Mouse (Mus musculus): ENCODE results near the gene Rps6ka5.

Gene Rps6ka5

DNA sequence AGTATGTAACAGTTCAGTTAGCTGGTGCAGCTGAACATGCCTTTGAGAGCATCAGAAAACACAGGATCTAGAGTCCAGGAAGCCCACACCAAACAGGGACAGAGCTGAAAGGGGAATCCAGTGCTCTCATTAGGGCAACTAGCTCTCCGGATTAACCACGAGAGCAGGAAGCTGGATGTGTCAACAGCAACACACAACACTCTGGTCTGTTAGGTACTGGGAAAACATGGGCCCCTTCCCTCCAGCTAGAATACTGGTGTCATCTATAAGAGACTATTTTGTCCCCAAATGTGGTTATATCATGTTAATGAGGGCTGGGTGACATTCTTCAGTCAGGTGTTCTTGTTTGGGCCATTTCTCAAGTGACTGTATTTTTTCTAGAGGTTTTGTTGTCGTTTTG is 184.7 kb downstream of the Rps6ka5 start:
- in situ Hi-C loops (cut with MboI; ENCODE audit: unreplicated experiment in 2 of 2) = no loop called here

DNA sequence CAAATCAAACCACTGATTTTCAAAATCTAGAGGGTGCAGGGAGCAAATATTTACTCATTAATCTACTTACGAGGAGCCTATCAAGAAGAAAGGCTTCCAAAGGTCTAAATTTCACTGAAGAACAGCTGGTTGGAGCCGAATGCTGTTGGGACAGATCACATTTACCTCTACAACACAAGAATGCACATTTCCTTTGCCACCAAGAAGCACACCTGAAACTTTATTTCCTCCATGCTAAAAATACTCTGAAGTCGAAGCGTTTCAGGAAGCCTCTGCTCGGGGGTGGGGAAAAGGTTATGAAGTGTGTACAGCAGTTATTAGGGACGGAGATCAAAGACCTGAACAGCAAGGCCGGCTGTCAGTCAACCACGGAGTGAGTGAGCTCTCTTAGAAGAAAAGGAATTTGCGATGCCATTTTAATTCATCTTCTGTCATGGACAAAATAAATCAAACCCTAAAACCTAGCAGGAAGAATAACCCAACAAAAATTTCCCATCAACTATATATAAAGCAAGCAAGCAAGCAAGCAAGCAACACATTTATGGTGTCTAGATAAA is 187.5 kb downstream of the Rps6ka5 start:
- in situ Hi-C loops (cut with MboI; ENCODE audit: unreplicated experiment in 2 of 2) = no loop called here

DNA sequence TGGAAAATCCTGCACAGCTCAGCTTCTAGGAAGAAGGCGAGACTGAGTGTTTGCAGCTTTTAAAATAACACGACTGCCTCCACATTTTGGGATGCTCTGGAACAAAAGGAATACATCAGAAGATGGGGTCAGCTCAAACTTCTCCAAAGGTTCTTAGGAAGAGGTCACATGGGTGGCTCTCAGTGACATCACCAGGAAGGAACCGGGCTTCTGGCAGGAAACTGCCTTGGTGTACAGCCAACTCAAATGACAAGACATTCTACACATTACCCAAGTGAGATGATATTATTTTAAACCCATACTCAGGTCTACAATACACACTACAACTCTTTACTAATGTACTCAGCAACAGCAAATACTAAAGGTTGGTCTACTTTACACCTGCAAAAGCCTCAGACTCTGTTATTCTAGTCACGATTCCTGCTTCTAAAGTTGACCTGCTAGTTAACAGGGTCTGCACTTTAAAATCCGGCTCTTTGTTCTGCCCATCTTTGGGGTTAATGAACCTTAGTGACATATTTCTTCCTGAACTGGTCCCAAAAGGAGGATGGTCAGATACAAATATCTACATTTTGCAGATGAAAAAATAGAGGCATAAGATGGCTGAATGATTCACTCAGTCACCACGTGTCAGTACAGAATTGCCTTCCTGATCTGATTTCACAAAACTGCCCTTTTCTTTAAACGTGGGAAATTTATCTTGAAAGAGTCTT is 188.2 kb downstream of the Rps6ka5 start:
- in situ Hi-C loops (cut with MboI; ENCODE audit: unreplicated experiment in 2 of 2) = no loop called here

DNA sequence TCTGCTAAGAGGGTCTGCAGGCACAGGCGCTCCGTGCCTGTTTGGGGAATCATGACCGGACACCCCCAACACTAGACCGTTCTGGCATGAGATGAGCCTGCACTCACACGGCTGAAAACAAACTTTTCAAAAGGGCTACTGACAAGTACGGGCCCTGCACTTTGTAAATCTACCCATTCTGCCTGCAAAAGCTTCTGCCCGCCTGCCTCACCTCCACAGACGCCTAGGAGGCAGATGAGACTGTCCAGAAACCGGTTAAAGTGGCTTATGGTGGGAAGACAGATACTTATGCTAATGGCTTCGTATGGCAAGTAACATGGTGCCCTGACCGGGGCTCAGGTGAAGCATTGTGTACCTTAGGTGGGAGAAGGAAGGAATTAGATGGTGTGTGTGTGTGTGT is 189.7 kb downstream of the Rps6ka5 start:
- in situ Hi-C loops (cut with MboI; ENCODE audit: unreplicated experiment in 2 of 2) = no loop called here

DNA sequence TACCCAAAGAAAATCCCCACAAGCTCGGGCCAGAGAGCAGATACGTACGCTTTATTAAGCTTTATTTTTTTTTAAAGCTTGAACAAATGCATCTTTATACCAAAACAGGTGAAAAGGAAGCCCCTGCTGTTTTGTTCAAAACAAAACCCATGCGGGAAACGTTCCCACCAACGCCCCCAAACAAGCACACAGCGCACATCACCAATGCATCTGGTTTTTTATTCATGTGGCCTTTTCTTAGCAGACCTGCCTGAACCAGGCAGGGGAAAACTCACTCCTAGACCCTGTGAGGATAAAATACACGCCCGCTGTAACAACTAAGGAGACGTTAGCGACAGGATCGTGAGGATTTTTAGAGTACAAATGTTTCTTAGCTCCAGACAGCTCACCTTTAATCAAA is 191.8 kb downstream of the Rps6ka5 start:
- in situ Hi-C loops (cut with MboI; ENCODE audit: unreplicated experiment in 2 of 2) = no loop called here

DNA sequence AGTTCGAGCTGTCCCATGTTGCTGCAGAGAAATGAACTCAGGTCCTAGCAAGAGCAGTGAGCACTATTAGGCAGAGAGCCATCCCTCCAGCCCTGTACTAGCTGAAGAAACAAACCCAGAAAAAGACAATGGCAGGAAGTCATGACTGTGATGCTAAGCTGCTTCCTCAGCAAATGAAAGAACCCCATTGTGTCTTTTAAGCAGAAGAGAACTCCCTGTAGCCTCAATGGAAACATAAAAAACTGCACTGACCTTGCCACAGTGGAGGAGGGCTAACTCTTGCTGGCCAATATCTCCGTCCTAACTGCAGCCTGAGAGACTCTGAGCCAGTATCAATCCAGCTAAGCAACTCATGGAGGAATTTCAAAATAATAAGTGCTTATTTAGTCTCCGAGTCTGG is 192.8 kb downstream of the Rps6ka5 start:
- in situ Hi-C loops (cut with MboI; ENCODE audit: unreplicated experiment in 2 of 2) = no loop called here

DNA sequence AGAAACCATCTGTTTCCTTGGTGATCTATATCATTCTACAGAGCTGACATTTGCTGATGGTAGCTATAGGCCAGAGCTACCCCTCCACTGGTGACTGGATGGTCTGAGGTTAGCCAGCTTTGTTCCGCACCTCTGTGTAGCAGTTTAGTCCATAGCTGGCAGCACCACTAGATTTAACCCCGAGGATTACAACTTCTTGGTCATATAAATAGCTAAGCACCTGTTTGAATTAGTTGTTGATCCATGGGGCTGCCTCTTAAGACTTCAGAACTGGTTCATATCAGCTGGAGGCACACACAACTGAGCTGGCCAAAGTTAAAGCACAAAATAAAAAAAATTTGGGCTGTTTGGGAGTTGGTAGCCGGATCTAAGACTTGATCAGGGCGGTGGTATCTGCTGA is 193.6 kb downstream of the Rps6ka5 start:
- in situ Hi-C loops (cut with MboI; ENCODE audit: unreplicated experiment in 2 of 2) = no loop called here

DNA sequence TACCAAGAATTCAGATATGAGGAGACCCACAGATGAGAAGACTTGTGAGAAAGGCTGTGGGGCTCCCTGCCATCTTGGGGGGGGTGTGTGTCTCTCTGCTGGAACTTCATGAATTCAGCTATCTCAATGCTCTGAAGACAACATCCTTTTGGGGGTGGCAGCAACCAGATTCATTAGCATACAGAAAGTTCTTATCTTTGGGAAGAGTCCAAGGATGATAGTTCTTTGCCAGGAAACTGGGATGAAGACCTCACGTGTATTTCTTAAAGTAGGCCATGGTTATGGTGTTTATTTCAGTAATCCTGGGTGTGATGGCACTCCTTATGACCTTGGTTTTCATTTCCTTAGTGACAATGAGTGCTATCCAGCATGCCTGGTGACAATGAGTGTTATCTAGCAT is 195.0 kb downstream of the Rps6ka5 start:
- in situ Hi-C loops (cut with MboI; ENCODE audit: unreplicated experiment in 2 of 2) = no loop called here

DNA sequence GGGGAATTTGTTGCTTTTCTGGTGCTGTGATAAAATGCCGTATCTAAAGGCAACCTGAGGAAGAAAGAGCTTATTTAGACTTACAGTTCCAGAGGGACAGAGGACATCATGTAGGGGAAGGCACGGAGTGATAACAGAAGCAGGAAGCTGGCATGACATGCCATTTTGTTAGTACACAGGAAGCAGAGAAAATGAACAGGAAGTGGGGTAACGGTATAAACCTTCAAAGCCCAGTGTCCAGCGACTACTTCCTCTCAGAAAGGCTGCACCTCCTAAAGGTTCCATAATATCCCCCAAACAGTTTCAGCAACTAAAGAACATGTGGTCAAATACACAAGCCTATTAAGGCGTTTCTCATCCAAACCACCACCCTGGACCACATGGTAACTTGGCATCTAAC is 195.9 kb downstream of the Rps6ka5 start:
- in situ Hi-C loops (cut with MboI; ENCODE audit: unreplicated experiment in 2 of 2) = no loop called here

DNA sequence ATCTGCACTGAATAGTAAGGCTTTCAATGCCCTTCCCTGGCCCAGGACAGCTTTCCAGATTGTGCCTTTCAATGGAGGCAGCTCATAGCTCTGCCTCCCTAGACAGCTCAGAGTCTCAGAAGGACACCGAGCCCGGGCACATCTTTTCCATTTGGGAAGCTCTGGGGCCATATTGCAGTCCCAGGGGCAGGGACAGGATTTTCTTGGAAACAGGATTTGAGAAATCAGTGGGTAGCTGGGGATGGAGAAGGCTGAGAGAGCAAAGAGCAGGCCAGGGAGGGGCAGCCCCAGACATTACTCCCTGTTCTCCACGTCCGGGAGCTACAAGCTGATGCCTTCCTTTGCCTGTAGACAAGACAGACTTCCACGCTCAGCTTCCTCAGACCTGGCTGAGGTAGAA is 197.1 kb downstream of the Rps6ka5 start:
- in situ Hi-C loops (cut with MboI; ENCODE audit: unreplicated experiment in 2 of 2) = no loop called here

DNA sequence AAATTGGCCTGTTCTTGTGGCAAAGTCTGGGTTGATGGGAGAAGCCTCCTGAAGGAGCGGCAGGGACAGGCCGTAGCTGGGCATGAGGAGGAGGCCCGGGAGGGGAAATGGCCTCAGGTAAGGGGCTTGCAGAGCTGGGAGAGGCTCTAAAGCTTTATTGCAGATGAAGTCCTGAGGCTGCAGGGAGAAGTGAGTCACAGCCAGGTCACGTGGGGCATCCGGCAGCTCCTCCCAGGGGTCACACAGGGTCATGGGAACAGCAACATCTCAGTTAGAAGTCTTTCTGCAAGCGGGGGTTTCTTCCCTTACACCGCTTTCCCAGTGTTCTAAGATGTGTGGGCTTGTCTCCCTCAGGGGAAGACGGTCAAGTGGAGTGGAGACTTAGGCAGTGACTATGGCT is 197.6 kb downstream of the Rps6ka5 start:
- in situ Hi-C loops (cut with MboI; ENCODE audit: unreplicated experiment in 2 of 2) = no loop called here

DNA sequence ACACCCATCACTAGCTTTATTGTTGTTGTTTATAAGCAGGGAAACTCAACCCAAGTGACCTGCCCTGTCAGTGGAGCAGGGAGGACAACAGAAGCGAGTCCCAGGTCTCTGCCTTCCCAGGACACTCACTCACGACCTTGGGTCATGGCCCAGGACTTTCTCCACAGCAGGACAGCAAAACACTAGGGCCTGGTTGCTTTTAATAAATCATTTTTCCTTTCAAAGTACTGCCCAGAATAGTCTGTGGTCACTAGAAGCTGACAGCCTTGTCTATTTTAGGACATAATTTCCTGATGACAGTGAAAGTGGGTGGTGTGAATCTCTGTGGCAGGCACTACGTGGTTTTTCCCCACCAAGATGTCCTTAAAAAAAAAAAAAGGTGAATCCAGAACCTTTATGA is 198.5 kb downstream of the Rps6ka5 start:
- in situ Hi-C loops (cut with MboI; ENCODE audit: unreplicated experiment in 2 of 2) = no loop called here

DNA sequence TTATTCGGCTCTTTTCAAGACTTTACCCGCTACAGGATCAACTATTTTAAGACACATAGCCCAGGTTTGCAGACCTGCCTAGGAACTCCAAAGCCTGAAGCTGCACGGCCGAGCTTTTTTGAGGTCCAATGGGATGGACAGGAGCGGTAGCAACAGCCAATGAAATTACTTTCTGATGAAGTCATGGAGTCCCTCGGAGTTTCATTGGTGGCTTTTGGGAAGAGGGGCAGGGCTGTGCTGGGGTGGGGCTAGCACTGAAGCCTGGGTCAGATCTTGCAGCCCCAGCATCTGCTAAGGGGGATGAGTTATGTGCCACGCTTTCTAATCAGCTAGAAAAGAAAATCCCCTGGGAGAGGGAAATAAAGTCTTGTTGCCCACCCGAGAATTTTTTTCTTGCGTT is 199.0 kb downstream of the Rps6ka5 start:
- in situ Hi-C loops (cut with MboI; ENCODE audit: unreplicated experiment in 2 of 2) = no loop called here

DNA sequence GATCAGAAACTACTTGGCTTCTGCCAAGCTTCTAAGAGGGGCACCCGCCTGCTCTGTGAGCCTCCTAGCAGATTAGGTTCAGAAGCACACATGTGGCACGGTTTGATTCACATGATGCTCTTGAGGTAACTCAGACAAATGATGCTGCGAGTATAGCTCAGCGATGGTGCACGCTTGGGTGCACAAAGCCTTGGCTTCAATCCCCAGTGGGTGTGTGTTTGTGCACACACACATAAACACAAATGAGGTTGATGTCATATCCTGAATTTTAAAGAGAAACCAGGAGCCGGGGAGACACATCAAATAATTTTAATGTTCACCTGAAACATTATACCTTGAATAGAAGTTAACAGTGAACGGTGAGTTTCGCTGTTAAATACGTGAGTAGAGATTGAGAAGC is 199.5 kb downstream of the Rps6ka5 start:
- in situ Hi-C loops (cut with MboI; ENCODE audit: unreplicated experiment in 2 of 2) = no loop called here

DNA sequence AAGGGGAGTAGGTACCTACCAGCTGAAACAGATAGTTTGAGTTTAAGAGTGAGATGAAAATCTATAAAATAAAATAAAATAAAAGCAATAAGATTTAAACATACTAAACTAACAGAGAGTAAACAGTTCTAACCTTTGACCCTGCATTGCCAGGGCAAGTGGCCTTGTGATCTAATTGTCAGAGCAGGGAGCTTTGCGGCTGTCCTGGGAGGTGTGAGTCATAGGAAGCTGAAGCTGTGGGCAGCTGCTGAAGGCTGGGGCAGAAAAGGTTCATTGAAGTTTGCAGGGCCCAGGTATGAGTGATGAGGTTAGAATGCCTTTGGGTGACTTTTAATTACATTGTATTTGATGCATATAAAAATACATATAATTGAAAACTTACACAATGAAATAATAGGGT is 200.8 kb downstream of the Rps6ka5 start:
- in situ Hi-C loops (cut with MboI; ENCODE audit: unreplicated experiment in 2 of 2) = no loop called here

DNA sequence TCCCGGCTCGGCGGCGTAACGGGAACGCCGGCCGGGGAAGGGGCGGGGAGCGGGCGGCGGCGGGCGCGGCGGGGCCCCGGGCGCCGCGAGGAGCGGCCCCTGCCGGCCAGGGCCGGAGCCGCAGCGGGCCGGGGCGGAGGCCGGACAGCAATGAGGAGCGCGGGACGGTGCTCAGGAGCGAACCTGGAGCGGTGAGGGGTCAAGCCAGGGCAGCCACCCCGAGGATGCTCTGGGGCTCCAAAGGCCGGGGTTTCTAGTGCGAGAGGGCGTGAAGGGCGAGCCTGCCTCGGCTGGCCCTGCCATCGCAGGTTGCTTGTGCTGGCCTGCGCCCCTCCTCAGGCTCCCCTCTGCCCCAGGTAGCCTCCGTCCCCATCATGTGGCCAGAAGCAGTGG is 206.0 kb downstream of the Rps6ka5 start, which contains the start of gene Ttc7b:
TSS of gene Ttc7b (minus strand) at position 33 of the 393 bp plus-strand sequence.
- in situ Hi-C loops (cut with MboI; ENCODE audit: unreplicated experiment in 2 of 2) = no loop called here

DNA sequence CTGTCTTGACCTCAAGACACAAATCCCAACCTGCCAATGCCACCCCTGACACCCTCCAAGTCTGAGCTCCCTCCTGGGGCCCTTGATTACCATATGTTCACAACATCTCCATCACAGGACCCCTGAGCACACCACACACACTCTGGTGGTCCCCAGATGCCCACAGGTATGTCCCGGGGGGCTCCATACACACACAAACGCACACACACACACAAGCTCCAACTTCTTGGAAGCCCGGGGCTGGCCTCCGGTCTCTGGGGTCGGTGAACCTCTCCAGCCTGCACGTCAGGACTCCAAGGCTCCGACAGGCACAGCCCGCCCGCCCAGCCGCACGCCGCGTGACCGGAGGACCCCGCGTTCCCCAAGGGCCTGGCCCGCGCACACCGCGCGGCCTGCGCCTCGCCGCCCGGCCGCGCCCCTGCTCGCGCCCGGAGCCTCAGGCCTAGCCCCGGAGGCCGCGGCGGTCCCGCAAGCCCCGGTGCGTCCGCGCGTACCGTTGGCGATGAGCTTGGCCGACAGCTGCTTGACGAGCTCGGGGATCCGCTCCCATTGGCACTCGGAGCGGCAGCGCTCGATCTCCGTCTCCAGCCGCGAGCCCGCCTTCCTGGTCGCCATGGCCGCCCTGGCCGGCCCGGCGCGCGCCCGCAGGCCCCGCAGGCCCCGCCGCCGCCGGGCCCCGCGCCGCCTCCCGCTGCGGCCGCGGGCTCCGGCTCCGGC is 206.5 kb downstream of the Rps6ka5 start:
- in situ Hi-C loops (cut with MboI; ENCODE audit: unreplicated experiment in 2 of 2) = no loop called here

DNA sequence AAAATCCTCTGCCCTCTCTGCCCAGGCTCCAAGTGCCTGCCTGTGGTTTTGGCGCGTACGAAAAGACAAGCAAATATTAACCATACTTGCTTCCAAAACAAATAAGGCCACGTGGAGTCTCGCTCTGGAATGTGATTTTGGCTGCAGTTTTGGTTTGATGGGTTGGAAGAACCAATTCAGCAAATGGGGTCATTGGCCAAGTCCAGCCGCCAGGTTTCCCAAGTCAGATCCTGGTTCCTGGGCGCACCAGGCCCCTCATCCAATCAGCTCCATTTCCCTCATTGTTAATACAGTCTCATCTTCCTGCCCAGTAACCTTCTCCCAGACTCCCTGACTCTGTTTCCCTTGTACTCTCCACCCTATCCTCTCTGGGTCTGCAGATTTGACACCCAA is 207.1 kb downstream of the Rps6ka5 start:
- in situ Hi-C loops (cut with MboI; ENCODE audit: unreplicated experiment in 2 of 2) = no loop called here

DNA sequence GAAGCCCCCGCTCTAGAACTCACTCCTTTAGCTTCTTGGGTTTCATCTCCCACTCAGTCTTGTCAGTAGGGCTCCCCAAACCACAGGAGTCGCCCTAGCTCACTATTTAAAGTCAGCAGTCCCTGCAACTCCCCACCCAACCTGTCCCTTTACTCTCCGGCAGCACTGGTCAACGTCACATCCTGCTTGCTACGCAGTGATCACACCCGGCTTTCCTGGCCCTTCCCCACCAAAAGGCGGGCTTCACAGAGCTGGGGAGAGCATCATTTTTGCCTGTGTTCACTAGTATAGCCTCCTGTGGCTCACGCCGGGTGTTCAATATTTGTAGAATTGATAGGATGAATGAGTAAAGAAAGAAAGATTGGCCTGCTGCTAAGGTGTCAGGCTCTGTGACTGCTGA is 209.4 kb downstream of the Rps6ka5 start:
- in situ Hi-C loops (cut with MboI; ENCODE audit: unreplicated experiment in 2 of 2) = no loop called here

DNA sequence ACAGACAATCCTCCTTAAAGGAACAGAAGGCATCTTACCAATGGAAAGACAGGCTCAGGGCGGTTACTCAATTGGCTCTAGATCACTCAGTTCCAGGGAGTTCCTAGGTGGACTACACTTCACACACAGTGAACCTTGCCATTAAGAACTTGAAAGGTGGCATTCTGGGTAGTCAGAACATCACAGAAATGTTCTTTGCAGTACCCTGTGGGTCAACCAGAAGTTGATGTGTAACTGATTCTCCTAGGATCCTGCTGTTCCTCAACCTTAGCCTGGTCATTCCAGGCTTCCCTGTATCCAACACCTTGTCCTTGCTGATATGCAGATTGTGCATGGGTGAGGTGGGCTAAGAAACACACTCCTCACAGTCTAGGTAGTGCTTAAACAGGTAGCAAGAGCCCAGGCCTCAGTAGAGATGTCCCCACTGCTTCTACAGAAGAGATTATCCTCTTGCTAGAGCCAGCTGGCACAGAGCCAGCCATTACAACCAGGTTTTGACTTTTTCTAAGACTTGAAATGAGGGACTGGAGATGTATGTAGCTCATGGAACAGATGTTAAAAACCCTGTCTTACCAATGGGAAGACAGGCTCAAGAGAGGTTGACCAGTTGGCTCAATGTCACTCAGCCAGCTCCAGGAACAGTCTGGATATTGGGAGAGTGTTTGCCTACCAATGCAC is 210.5 kb downstream of the Rps6ka5 start:
- in situ Hi-C loops (cut with MboI; ENCODE audit: unreplicated experiment in 2 of 2) = no loop called here

DNA sequence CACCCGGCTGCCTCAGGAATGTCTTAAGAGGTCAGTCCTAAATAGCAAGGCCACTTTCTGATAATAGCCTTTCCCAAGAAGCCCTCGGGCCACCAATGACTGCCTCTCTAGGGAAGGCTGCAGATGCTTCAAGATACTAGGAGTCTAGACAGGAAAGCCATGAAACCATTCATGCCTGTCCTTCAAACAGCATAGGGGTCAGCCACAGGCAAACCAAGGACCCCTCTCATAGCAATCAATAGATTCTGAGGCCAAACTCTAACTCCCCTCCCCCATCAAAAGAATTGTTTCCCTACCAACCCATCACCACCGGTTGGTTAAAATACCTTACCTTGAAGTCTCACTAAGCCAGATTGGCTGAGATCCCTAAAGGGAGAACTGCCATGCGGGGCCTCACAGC is 211.3 kb downstream of the Rps6ka5 start:
- in situ Hi-C loops (cut with MboI; ENCODE audit: unreplicated experiment in 2 of 2) = no loop called here

DNA sequence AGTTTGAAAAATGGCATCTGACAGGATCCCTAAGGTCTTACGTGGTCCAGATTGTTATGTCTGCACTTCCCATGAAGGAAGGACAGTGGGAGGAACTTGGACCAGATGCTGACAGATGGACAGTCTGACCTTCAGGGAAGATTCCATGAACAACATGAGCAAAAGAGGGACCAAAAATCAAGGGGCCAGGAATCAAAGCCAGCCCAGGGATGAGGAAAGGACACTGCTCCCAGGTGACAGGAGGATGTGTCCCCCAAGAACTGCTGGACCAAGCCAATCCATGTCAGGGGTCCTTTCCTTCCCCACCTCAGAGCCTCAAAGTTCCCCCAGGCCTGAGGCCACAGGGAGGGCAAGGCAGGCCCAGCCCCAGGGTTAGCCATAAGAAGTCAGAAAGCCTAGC is 212.2 kb downstream of the Rps6ka5 start:
- in situ Hi-C loops (cut with MboI; ENCODE audit: unreplicated experiment in 2 of 2) = no loop called here

Measured in v-Abl transformed pro-B cells (cell line).